Mouse (Mus musculus): ENCODE measurements around the gene Gm32717.
"Not testable (repeated sequence)": the region's sequence is repeated elsewhere in the genome, so short reads cannot be mapped to it uniquely, and the experiment has no call there.

The Gm32717 gene

GRCm38 (mm10) chr10:118240680-118241079 is at the start of gene Gm32717:
TSS of gene Gm32717 (minus strand) at chr10:118240780.
- not testable (repeated sequence) for DNase-seq

- not testable (repeated sequence) for DNase-seq
Measured at GRCm38 (mm10) chr10:118283016-118283415, 42.4 kb upstream of the Gm32717 start.

DNA sequence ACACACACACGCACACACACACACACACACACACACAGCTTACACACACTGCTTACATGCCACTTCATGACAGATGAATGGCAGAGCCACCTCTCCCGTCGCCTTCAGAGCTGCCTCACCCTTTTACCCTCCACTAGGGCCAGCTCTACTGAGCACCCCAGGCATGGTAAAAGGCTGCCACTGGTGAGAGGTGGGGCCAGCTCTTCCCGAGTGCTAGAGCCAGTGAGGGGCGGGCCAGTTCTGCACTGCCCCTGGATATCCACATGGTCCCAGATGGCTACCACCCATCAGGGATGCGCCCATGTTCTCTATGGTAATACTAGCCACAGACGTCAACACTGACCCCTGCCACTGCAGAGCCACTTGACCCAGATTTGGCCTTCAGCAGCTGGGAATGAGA is 42.0 kb upstream of the Gm32717 start:
- DNase-seq, result not testable (repeated sequence)

DNA sequence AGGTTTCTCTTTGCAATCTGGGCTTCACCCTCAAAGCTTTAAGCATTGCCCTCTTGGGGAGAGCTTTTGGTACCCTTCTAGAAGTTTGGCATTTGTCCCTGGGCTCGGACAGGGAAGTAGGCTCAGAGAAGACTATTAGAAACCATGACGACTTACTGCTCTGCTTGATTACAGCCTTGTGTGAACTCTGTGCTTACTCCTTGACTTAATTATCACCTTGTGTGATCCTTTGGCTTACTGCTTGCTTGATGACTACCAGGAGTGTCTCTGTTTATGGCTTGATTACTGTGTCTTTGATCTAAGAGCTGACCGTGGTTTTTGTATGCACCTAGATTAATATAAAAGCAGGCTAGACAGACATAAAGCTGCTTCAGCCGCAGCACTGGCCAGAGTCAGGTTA is 37.5 kb upstream of the Gm32717 start:
- not testable (repeated sequence) for DNase-seq

DNA sequence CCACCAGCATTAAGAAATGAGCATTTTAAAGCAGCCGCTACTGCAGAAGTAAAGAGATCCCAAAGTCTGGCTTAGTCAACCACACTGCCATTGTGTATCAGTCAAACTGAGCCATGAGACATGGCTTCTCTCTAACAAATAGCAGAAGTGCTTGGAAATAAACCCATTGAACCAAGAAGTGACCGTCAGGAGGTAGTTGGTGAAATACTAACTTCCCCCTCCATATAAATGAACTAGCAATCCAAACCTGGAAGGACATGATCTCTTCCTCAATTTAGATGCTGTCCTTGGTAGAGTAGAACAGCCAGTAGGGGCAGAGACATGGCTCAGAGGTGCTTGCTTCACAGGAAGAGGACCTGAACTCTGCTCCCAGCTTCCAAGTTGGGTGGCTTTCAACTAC is 30.8 kb upstream of the Gm32717 start:
- DNase-seq, result not testable (repeated sequence)

DNA sequence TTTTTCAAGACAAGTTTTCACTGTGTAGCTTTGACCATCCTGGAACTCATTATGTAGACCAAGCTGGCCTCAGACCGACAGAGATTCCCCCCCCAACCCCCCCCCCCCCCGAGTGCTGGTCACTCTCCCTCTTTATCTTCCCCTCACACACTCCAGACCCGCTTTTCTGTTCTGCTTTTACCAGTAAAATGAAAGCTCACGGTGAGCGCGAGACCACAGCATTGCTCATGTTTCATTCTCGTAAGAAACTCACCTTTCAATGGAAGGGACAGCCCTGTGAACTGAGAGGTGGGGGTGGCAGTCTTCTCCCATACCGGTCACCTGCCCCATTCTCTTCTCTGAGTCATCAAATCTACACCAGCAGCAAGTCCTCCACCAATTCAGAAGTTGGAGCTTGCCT is 28.2 kb upstream of the Gm32717 start:
- not testable (repeated sequence) for DNase-seq

GRCm38 (mm10) chr10:118258388-118258787 is 17.8 kb upstream of the Gm32717 start, which contains the start of gene Gm32802:
TSS of gene Gm32802 (plus strand) at chr10:118258688.
- not testable (repeated sequence) for DNase-seq

GRCm38 (mm10) chr10:118250852-118251295 is 10.3 kb upstream of the Gm32717 start:
- DNase-seq, result peak in 1 of 2 experiments; percentile 6

GRCm38 (mm10) chr10:118249006-118249595 is 8.5 kb upstream of the Gm32717 start:
- not testable (repeated sequence) for DNase-seq

- not testable (repeated sequence) for DNase-seq
Measured at GRCm38 (mm10) chr10:118232607-118233006, 8.0 kb downstream of the Gm32717 start.

DNA sequence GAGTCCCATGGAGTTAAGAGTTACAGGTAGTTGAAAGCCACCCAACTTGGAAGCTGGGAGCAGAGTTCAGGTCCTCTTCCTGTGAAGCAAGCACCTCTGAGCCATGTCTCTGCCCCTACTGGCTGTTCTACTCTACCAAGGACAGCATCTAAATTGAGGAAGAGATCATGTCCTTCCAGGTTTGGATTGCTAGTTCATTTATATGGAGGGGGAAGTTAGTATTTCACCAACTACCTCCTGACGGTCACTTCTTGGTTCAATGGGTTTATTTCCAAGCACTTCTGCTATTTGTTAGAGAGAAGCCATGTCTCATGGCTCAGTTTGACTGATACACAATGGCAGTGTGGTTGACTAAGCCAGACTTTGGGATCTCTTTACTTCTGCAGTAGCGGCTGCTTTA is 13.0 kb downstream of the Gm32717 start:
- DNase-seq, result not testable (repeated sequence)

DNA sequence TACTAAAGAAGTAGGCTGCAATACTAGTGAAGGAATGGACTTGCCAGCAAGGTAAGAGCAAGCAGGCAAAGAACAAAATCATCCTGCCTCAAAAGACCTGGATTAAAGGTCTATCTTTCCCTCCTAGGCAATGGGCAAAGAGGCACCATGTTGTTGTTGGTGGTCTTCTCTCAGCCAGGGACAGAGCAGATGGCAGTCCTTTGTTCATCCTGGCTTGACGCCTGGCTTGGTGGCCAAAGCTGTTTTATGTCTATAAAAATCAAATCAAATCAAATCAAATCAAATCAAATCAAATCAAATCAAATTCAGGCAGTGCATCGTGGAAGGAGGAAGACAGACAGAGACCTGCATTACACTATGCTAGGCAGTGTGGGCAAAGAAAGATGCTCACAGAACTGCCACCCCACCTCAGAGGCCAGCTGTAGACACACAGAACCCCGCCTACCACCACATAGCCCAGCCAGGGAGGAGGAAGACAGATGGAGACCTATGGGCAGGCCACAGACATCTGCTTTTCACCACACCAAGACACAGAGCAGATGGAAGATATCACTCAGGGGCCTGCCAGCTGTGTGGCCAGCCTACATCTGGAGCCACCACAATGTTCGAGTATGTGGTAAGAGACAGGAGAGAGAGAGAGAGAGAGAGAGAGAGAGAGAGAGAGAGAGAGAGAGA is 24.7 kb downstream of the Gm32717 start:
- DNase-seq, result not testable (repeated sequence)

DNA sequence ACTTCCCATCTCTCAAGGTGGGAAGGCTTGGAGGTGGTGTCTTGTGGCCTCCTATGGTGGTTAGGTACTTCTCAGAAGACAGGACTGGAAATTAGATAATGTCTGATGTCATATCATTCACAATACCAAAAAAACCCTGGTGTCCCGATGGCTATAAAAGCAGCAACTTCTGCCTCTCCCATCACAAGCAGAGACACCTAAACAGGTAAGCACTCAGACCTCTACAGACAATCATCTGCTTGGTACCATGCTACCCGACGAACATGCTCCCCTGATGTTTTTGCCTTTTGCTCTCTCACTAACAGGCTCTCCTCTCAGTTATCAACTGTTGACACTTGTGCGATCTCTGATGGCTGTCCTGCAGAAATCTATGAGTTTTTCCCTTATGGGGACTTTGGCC is 35.9 kb downstream of the Gm32717 start, which contains the start of gene Il22:
TSS of gene Il22 (plus strand) at position 301 of the 400 bp plus-strand sequence.
- DNase-seq, result no peak

DNA sequence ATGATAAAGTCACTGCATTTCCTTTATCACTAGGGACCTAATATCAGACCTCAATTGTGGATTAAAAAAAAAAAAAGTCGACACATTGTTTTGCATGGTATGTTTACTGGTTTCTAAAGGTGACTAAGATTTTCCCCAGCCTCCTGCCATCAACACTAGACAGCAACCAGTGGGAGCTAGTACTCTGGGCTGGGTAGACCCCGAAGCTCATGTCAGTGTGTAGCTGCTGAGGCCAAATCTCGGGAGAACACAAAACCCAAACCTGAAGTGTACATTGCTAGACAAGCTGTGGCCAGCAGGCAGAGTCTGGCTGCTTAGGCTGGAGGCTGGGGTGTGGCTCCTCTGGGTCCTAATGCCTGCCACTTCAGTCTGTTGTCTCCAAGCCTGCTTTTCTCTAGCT is 45.4 kb downstream of the Gm32717 start:
- DNase-seq, result not testable (repeated sequence)
